ENCODE assay signal across 8 mouse cellular contexts in the genomic region with DNA sequence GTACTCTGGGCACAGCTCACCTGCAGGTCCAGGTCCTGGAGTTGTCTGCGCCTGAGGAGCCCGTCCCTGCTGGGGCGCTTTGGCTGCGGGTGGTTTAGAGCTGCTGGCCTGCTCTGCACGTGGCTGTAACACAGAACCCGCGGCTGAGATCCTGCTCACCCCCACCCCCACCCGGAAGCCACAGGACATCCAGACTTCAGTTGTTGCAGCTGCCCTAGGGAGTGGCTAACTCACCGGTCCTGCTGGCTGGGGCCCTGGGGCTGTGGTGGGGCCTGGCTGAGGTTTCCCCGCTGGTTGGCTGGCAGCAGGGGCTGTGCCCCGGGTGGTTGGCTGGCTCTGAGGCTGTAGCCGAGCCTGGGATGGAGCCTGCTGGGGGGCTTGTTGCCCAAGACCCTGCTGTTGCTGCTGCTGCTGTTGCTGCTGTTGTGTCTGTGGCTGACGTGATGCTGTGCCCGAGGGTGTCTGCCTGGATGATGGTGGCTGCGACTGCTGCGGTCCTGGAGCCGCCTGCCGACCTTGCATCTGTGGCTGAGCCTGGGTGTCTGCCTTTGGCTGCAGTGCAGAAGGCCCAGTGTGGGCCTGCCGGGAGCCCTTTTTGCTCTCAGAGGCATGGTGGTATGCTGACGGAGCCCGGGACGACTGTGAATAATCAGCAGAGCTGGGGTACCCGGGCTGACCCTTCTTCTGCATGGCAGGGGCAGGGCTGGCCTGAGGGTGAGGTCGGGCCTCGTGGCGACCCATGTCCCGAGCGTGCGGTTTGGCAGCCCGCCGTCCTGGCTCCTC. TPM values are rescaled to one million over a fixed set of nuclear protein-coding genes. Genes with fewer than 3 reads are reported as not detected.
DNase-seq lines count a peak whose midpoint lies in the region; ATAC-seq lines count a peak whose summit lies in the region.

No protein-coding gene starts in this region.

- peaks cover 3% of the 10 kb centered on the region; the same call in 1 of the 2 replicates for H3K36me3 ChIP-seq in intestine, embryonic 14.5 days (ENCODE audit: control insufficient read depth, insufficient read depth, low read length)

- 0 out of 2 replicates have a peak overlapping the region, but pooled peaks have one; percentile 22 for H3K27ac ChIP-seq in intestine, embryonic 14.5 days (ENCODE audit: low read depth)

- H3K4me1 ChIP-seq in intestine, embryonic 14.5 days (replicated peaks; ENCODE audit: control insufficient read depth, insufficient read depth, low read length): peaks cover 9% of the 10 kb centered on the region

- H3K4me2 ChIP-seq in intestine, embryonic 14.5 days (ENCODE audit: low read length): peak overlapping the region; percentile 41

- no peaks in the 10 kb centered on the region for H3K9me3 ChIP-seq in intestine, embryonic 14.5 days (ENCODE audit: control insufficient read depth, low read length)

- no peaks in the 10 kb centered on the region for H3K27me3 ChIP-seq in intestine, embryonic 14.5 days (replicated peaks; ENCODE audit: control insufficient read depth, insufficient read depth, low read length)

- 43% methylated on average over 31 of the region's 31 CpGs for WGBS in intestine, embryonic 14.5 days

- H3K4me3 ChIP-seq in intestine, embryonic 14.5 days (ENCODE audit: low read depth, low read length): peak overlapping the region; percentile 20

- peak overlapping the region; percentile 37 for H3K9ac ChIP-seq in intestine, embryonic 14.5 days (ENCODE audit: low read length)

- ATAC-seq in intestine, embryonic 14.5 days (replicated peaks; ENCODE audit: low FRiP score, low TSS enrichment, low read depth): peak; percentile 78

- DNase-seq in cerebellum, adult 18-20 months: peak; percentile 45 to 71
- DNase-seq in cerebellum, adult 8-10 months: no peak
- DNase-seq in 3134 (ENCODE audit: extremely low read depth, insufficient read length, low spot score): peak; percentile 95
- peak; percentile 78 for DNase-seq in cerebellum, postnatal 25 days
- peak; percentile 65 for DNase-seq in intestine, embryonic 14.5 days (ENCODE audit: low spot score)
- peak; percentile 37 for DNase-seq in naive thymus-derived CD4-positive, alpha-beta T cell, adult 2 months (ENCODE audit: low read depth)
- no peak for DNase-seq in layer of hippocampus, postnatal 14 days (ENCODE audit: low spot score in 2 of 2)
- DNase-seq in ovary, adult 18-20 months (ENCODE audit: low spot score): no peak

RNA-seq across cellular contexts. Expression of gene Apeh, which starts 10.6 kb away (rescaled TPM):
- polyA plus RNA-seq in intestine, embryonic 14.5 days (2014; fragmentation: Nextera tagmentation; extraction: Ambion mirVana): 57.7 and 61.1 TPM in 2 replicates
- 10 to 100 TPM; 39.4 to 42.8 TPM for total RNA-seq in layer of hippocampus, postnatal 14 days (2021)

RNA-seq across cellular contexts. Expression of gene Rnf123, which starts 21.8 kb away (rescaled TPM):
- 30.7 and 33.2 TPM in 2 replicates for polyA plus RNA-seq in intestine, embryonic 14.5 days (2014; fragmentation: Nextera tagmentation; extraction: Ambion mirVana)
- 10 to 100 TPM; 84.9 to 86.8 TPM for total RNA-seq in layer of hippocampus, postnatal 14 days (2021)

RNA-seq across cellular contexts. Expression of gene Mst1, which starts 24.7 kb away (rescaled TPM):
- 0.17 and 0.78 TPM in 2 replicates for polyA plus RNA-seq in intestine, embryonic 14.5 days (2014; fragmentation: Nextera tagmentation; extraction: Ambion mirVana)
- total RNA-seq in layer of hippocampus, postnatal 14 days (2021): not detected

RNA-seq across cellular contexts. Expression of gene Amigo3, which starts 52.0 kb away (rescaled TPM):
- polyA plus RNA-seq in intestine, embryonic 14.5 days (2014; fragmentation: Nextera tagmentation; extraction: Ambion mirVana): 2.5 and 2.7 TPM in 2 replicates
- 1 to 10 TPM; 2.2 to 2.8 TPM for total RNA-seq in layer of hippocampus, postnatal 14 days (2021)

RNA-seq across cellular contexts. Expression of gene Gmppb, which starts 55.9 kb away (rescaled TPM):
- polyA plus RNA-seq in intestine, embryonic 14.5 days (2014; fragmentation: Nextera tagmentation; extraction: Ambion mirVana): 29.1 and 33.5 TPM in 2 replicates
- 10 to 100 TPM; 14.7 to 17.5 TPM for total RNA-seq in layer of hippocampus, postnatal 14 days (2021)

Comparison
In these comparisons a context has a peak if more than half of its experiments do, and no peak if none do; other contexts are left out.
1. DNase-seq: peak in cerebellum, adult 18-20 months (2 of 2), 3134 (single experiment), cerebellum, postnatal 25 days (2 of 2), intestine, embryonic 14.5 days (single experiment) and naive thymus-derived CD4-positive, alpha-beta T cell, adult 2 months (single experiment); none in cerebellum, adult 8-10 months (single experiment), layer of hippocampus, postnatal 14 days (0 of 2) and ovary, adult 18-20 months (single experiment).